Mouse (Mus musculus) small intestine, adult 2 months (tissue): ENCODE data around the gene Ttc37. TPM values are rescaled to one million over a fixed set of nuclear protein-coding genes. Genes with fewer than 3 reads are reported as not detected.

Source experiments
- H3K27ac ChIP-seq: fragments of 200-500 bp; 2 replicates; pipeline ENCODE4 v1.5.1; 2012; ENCODE audit warnings: low read depth, low read length, control low read depth, inconsistent platforms; ENCODE audit not compliant: insufficient read depth
- H3K27me3 ChIP-seq: fragments of 200-500 bp; 2 replicates; pipeline ENCODE4 v1.6.1; 2012; ENCODE audit warnings: mild to moderate bottlenecking, moderate library complexity, low read length, inconsistent platforms; ENCODE audit not compliant: control insufficient read depth, insufficient read depth
- H3K36me3 ChIP-seq: fragments of 200-500 bp; 2 replicates; pipeline ENCODE4 v1.6.1; 2012; ENCODE audit warnings: mild to moderate bottlenecking, low read length, control low read depth, inconsistent platforms; ENCODE audit not compliant: control insufficient read depth, insufficient read depth
- H3K4me1 ChIP-seq: fragments of 200-500 bp; 2 replicates; pipeline ENCODE4 v1.6.1; 2012; ENCODE audit warnings: low read length, inconsistent platforms, mixed read lengths; ENCODE audit not compliant: control insufficient read depth, insufficient read depth, insufficient read length
- H3K4me3 ChIP-seq: fragments of 200-500 bp; 2 replicates; pipeline ENCODE4 v1.5.1; 2012; ENCODE audit warnings: low read depth, mild to moderate bottlenecking, control low read depth, inconsistent platforms, low read length, moderate library complexity
- CTCF ChIP-seq: fragments of 200-500 bp; IDR thresholded peaks from 2 replicates; pipeline ENCODE4 v1.5.1; 2012; ENCODE audit warnings: low read depth, mild to moderate bottlenecking, control low read depth, inconsistent platforms, low read length, moderate library complexity, mixed read lengths; ENCODE audit not compliant: insufficient replicate concordance, insufficient read length; ENCODE audit errors: extremely low read depth
- POLR2A ChIP-seq: fragments of 200-500 bp; IDR thresholded peaks from 2 replicates; pipeline ENCODE4 v1.6.1; 2012; ENCODE audit warnings: low read depth, mild to moderate bottlenecking, control low read depth, inconsistent platforms, low read length, moderate library complexity
- WGBS: fragments of 180-500 bp; shearing (Covaris S2); methylation state at CpG from one replicate; pipeline ENCODE4 v1.1.7; 2018; 5-methylcytosine and 5-hydroxymethylcytosine counted together
- polyA plus RNA-seq: library from polyadenylated mRNA; depleted of rRNA; stranded (reverse); fragments of >200 nt; gene quantifications from 2 replicates; pipeline ENCODE4 v1.2.3, GENCODE M21; 2012

Gene Ttc37
- polyA plus RNA-seq, 1 experiment, result 4.5 TPM

- no peaks in the 10 kb centered on the region for H3K27me3 ChIP-seq
- H3K36me3 ChIP-seq, result peaks cover 33% of the 10 kb centered on the region
- no peaks in the 10 kb centered on the region for H3K4me1 ChIP-seq
- TF ChIP-seq POLR2A (no peak), CTCF (no peak)
- H3K4me3 ChIP-seq, result no peak overlapping the region
- H3K27ac ChIP-seq, result no peak overlapping the region
- 100% methylated on average over 1 of the region's 1 CpGs for WGBS
Measured at GRCm38 (mm10) chr13:76157508-76157907, 59.0 kb downstream of the Ttc37 start.

- Histone ChIP-seq H3K36me3 (peaks cover 30% of the 10 kb centered on the region), H3K27me3 (no peaks in the 10 kb centered on the region), H3K4me1 (no peaks in the 10 kb centered on the region), H3K4me3 (no peak overlapping the region), H3K27ac (no peak overlapping the region)
- WGBS, result 85% methylated on average over 2 of the region's 2 CpGs
- TF ChIP-seq CTCF, result no peak
- no peak for TF ChIP-seq POLR2A
Measured at GRCm38 (mm10) chr13:76160587-76160986, 62.1 kb downstream of the Ttc37 start.

GRCm38 (mm10) chr13:76174297-76174696, 75.8 kb downstream of the Ttc37 start:
- no peak for TF ChIP-seq POLR2A
- no peak for TF ChIP-seq CTCF
- no peaks in the 10 kb centered on the region for H3K4me1 ChIP-seq
- peaks cover 14% of the 10 kb centered on the region for H3K36me3 ChIP-seq
- no peak overlapping the region for H3K27ac ChIP-seq
- H3K27me3 ChIP-seq, result no peaks in the 10 kb centered on the region
- H3K4me3 ChIP-seq, result no peak overlapping the region

- TF ChIP-seq CTCF, result no peak
- no peak for TF ChIP-seq POLR2A
- Histone ChIP-seq H3K36me3 (peaks cover 24% of the 10 kb centered on the region), H3K4me3 (no peak overlapping the region), H3K27me3 (no peaks in the 10 kb centered on the region), H3K4me1 (no peaks in the 10 kb centered on the region), H3K27ac (no peak overlapping the region)
- 95% methylated on average over 5 of the region's 5 CpGs for WGBS
Measured at GRCm38 (mm10) chr13:76178700-76179099, 80.2 kb downstream of the Ttc37 start.

GRCm38 (mm10) chr13:76187651-76188050, 89.1 kb downstream of the Ttc37 start:
- 97% methylated on average over 5 of the region's 5 CpGs for WGBS

GRCm38 (mm10) chr13:76189190-76189589, 90.7 kb downstream of the Ttc37 start:
- Histone ChIP-seq H3K27me3 (no peaks in the 10 kb centered on the region), H3K27ac (no peak overlapping the region), H3K36me3 (peaks cover 27% of the 10 kb centered on the region), H3K4me3 (no peak overlapping the region), H3K4me1 (no peaks in the 10 kb centered on the region)
- WGBS, result 80% methylated on average over 3 of the region's 3 CpGs
- no peak for TF ChIP-seq CTCF
- TF ChIP-seq POLR2A, result no peak

More at GRCm38 (mm10) chr13:76187651-76188050, 89.1 kb downstream of the Ttc37 start:
- no peak overlapping the region for H3K27ac ChIP-seq
- H3K27me3 ChIP-seq, result no peaks in the 10 kb centered on the region
- no peak overlapping the region for H3K4me3 ChIP-seq
- TF ChIP-seq CTCF (no peak), POLR2A (no peak)
- H3K4me1 ChIP-seq, result no peaks in the 10 kb centered on the region
- peaks cover 33% of the 10 kb centered on the region for H3K36me3 ChIP-seq

- Histone ChIP-seq H3K4me3 (no peak overlapping the region), H3K4me1 (no peaks in the 10 kb centered on the region), H3K36me3 (peaks cover 25% of the 10 kb centered on the region), H3K27ac (no peak overlapping the region), H3K27me3 (no peaks in the 10 kb centered on the region)
- WGBS, result 85% methylated on average over 3 of the region's 3 CpGs
- TF ChIP-seq CTCF (no peak), POLR2A (no peak)
Measured at GRCm38 (mm10) chr13:76190273-76190672, 91.7 kb downstream of the Ttc37 start.

- H3K4me3 ChIP-seq, result no peak overlapping the region
- H3K27ac ChIP-seq, result no peak overlapping the region
- peaks cover 14% of the 10 kb centered on the region; the same call in 1 of the 2 replicates for H3K36me3 ChIP-seq
- no peaks in the 10 kb centered on the region for H3K27me3 ChIP-seq
- H3K4me1 ChIP-seq, result no peaks in the 10 kb centered on the region
- TF ChIP-seq CTCF (no peak), POLR2A (no peak)
Measured at GRCm38 (mm10) chr13:76194937-76195336, 96.4 kb downstream of the Ttc37 start.
